Mouse (Mus musculus): ENCODE measurements around the gene Cyp2c50. TPM values are rescaled to one million over a fixed set of nuclear protein-coding genes. Genes with fewer than 3 reads are reported as not detected.
"Not testable (repeated sequence)": the region's sequence is repeated elsewhere in the genome, so short reads cannot be mapped to it uniquely, and the experiment has no call there.

Gene Cyp2c50
- not detected for polyA plus RNA-seq (2012; fragmentation: generic; extraction: Trizol)

- H3K4me2 ChIP-seq (ENCODE audit: low read depth), result not testable (repeated sequence)
Observed at GRCm38 (mm10) chr19:40089421-40089820, at the start of gene Cyp2c50. Gene Cyp2c50, plus strand, starts transcription at chr19:40089688.

GRCm38 (mm10) chr19:40073701-40074100 lies 15.8 kb upstream of the Cyp2c50 start, which contains the start of gene Cyp2c54:
Gene Cyp2c54, minus strand, starts transcription at chr19:40073827.
- Histone ChIP-seq H3K27me3 (ENCODE audit: control insufficient read depth, insufficient read depth, insufficient read length) (no peaks in the 10 kb centered on the region), H3ac (ENCODE audit: control insufficient read depth, insufficient read length) (no peak within 1 kb of the TSS), H3K4me2 (ENCODE audit: low read depth) (no peak within 1 kb of the TSS), H3K4me3 (no peak within 1 kb of the TSS), H3K36me3 (ENCODE audit: control insufficient read depth, insufficient read depth) (no peaks in the 10 kb centered on the region), H3K79me2 (ENCODE audit: control insufficient read depth, insufficient read depth) (no peaks in the 10 kb centered on the region)
- no peak for TF ChIP-seq TCF12 (IDR thresholded peaks at IDR 0.05; ENCODE audit: insufficient read depth, poor library complexity, severe bottlenecking)

More at GRCm38 (mm10) chr19:40089421-40089820, at the start of gene Cyp2c50:
- not testable (repeated sequence) for H3K79me2 ChIP-seq (ENCODE audit: control insufficient read depth, insufficient read depth); H3K36me3 ChIP-seq (ENCODE audit: control insufficient read depth, insufficient read depth); H3ac ChIP-seq (ENCODE audit: control insufficient read depth, insufficient read length); H3K4me3 ChIP-seq; H3K27me3 ChIP-seq (ENCODE audit: control insufficient read depth, insufficient read depth, insufficient read length)

- H3ac ChIP-seq (ENCODE audit: control insufficient read depth, insufficient read length), result no peak overlapping the region
- no peaks in the 10 kb centered on the region for H3K79me2 ChIP-seq (ENCODE audit: control insufficient read depth, insufficient read depth)
- TF ChIP-seq TCF12 (IDR thresholded peaks at IDR 0.05; ENCODE audit: insufficient read depth, poor library complexity, severe bottlenecking) (no peak), POLR2AphosphoS2 (IDR thresholded peaks at IDR 0.05; ENCODE audit: insufficient read length, low read depth) (no peak), MAX (IDR thresholded peaks at IDR 0.05; ENCODE audit: low read depth) (no peak), MYOD1 (IDR thresholded peaks at IDR 0.05; ENCODE audit: control insufficient read depth in 1 of 3, insufficient read length in 2 of 3, low read depth in 2 of 3) (no peak), USF1 (IDR thresholded peaks at IDR 0.05; ENCODE audit: low read depth) (no peak), TCF3 (IDR thresholded peaks at IDR 0.05; ENCODE audit: insufficient read length, low read depth) (no peak), REST (IDR thresholded peaks at IDR 0.05; ENCODE audit: insufficient read depth, insufficient read length) (no peak), E2F4 (IDR thresholded peaks at IDR 0.05; ENCODE audit: insufficient read depth) (no peak), SRF (IDR thresholded peaks at IDR 0.05; ENCODE audit: control insufficient read depth, insufficient read length, low read depth) (no peak), MYOG (IDR thresholded peaks at IDR 0.05; ENCODE audit: control insufficient read depth in 1 of 3, insufficient read depth in 1 of 3, insufficient read length in 2 of 3, low read depth in 2 of 3) (no peak), CEBPB (IDR thresholded peaks at IDR 0.05; ENCODE audit: insufficient read depth, poor library complexity, severe bottlenecking) (no peak), POLR2A (IDR thresholded peaks at IDR 0.05; ENCODE audit: insufficient read length, low read depth) (no peak)
- no peaks in the 10 kb centered on the region for H3K27me3 ChIP-seq (ENCODE audit: control insufficient read depth, insufficient read depth, insufficient read length)
- no peak overlapping the region for H3K4me2 ChIP-seq (ENCODE audit: low read depth)
- no peaks in the 10 kb centered on the region for H3K36me3 ChIP-seq (ENCODE audit: control insufficient read depth, insufficient read depth)
- H3K4me3 ChIP-seq, result no peak overlapping the region
Observed at GRCm38 (mm10) chr19:40088381-40088780, 1.1 kb upstream of the Cyp2c50 start.

GRCm38 (mm10) chr19:40091111-40091510 lies 1.6 kb downstream of the Cyp2c50 start:
- no peaks in the 10 kb centered on the region for H3K27me3 ChIP-seq (ENCODE audit: control insufficient read depth, insufficient read depth, insufficient read length)
- TF ChIP-seq MAX (IDR thresholded peaks at IDR 0.05; ENCODE audit: low read depth), result no peak
- no peak for TF ChIP-seq POLR2A (IDR thresholded peaks at IDR 0.05; ENCODE audit: insufficient read length, low read depth)
- TF ChIP-seq SRF (IDR thresholded peaks at IDR 0.05; ENCODE audit: control insufficient read depth, insufficient read length, low read depth), result no peak
- no peak overlapping the region for H3K4me2 ChIP-seq (ENCODE audit: low read depth)
- no peaks in the 10 kb centered on the region for H3K79me2 ChIP-seq (ENCODE audit: control insufficient read depth, insufficient read depth)
- no peak overlapping the region for H3ac ChIP-seq (ENCODE audit: control insufficient read depth, insufficient read length)
- H3K4me3 ChIP-seq, result no peak overlapping the region
- H3K36me3 ChIP-seq (ENCODE audit: control insufficient read depth, insufficient read depth), result no peaks in the 10 kb centered on the region

- H3K79me2 ChIP-seq (ENCODE audit: control insufficient read depth, insufficient read depth); H3K4me3 ChIP-seq; H3ac ChIP-seq (ENCODE audit: control insufficient read depth, insufficient read length); H3K36me3 ChIP-seq (ENCODE audit: control insufficient read depth, insufficient read depth); H3K27me3 ChIP-seq (ENCODE audit: control insufficient read depth, insufficient read depth, insufficient read length); H3K4me2 ChIP-seq (ENCODE audit: low read depth): not testable (repeated sequence)
Observed at GRCm38 (mm10) chr19:40119624-40120023, 30.1 kb downstream of the Cyp2c50 start.

GRCm38 (mm10) chr19:40125165-40125564 lies 35.7 kb downstream of the Cyp2c50 start:
- H3K27me3 ChIP-seq (ENCODE audit: control insufficient read depth, insufficient read depth, insufficient read length); H3ac ChIP-seq (ENCODE audit: control insufficient read depth, insufficient read length); H3K4me3 ChIP-seq; H3K79me2 ChIP-seq (ENCODE audit: control insufficient read depth, insufficient read depth); H3K36me3 ChIP-seq (ENCODE audit: control insufficient read depth, insufficient read depth); H3K4me2 ChIP-seq (ENCODE audit: low read depth): not testable (repeated sequence)

- H3ac ChIP-seq (ENCODE audit: control insufficient read depth, insufficient read length); H3K27me3 ChIP-seq (ENCODE audit: control insufficient read depth, insufficient read depth, insufficient read length); H3K4me3 ChIP-seq; H3K36me3 ChIP-seq (ENCODE audit: control insufficient read depth, insufficient read depth); H3K4me2 ChIP-seq (ENCODE audit: low read depth); H3K79me2 ChIP-seq (ENCODE audit: control insufficient read depth, insufficient read depth): not testable (repeated sequence)
Observed at GRCm38 (mm10) chr19:40126996-40127395, 37.5 kb downstream of the Cyp2c50 start.

Other genes starting within 250 kb of the Cyp2c50 start
- not detected for gene Cyp2c69, start 202.9 kb upstream of the Cyp2c50 start, polyA plus RNA-seq (2012; fragmentation: generic; extraction: Trizol)
- not detected for gene Cyp2c37, start 97.3 kb upstream of the Cyp2c50 start, polyA plus RNA-seq (2012; fragmentation: generic; extraction: Trizol)
- gene Cyp2c54, start 15.9 kb upstream of the Cyp2c50 start, polyA plus RNA-seq (2012; fragmentation: generic; extraction: Trizol), result not detected
- gene Cyp2c70, start 97.6 kb downstream of the Cyp2c50 start, polyA plus RNA-seq (2012; fragmentation: generic; extraction: Trizol), result not detected
- gene Pdlim1, start 182.2 kb downstream of the Cyp2c50 start, polyA plus RNA-seq (2012; fragmentation: generic; extraction: Trizol), result 161 TPM